Mouse (Mus musculus) small intestine, adult 2 months (tissue): ENCODE data around the gene Ddx19a.

Experiments
- CTCF ChIP-seq: fragments of 200-500 bp; IDR thresholded peaks from 2 replicates; pipeline ENCODE4 v1.5.1; 2012; ENCODE audit warnings: low read depth, mild to moderate bottlenecking, control low read depth, inconsistent platforms, low read length, moderate library complexity, mixed read lengths; ENCODE audit not compliant: insufficient replicate concordance, insufficient read length; ENCODE audit errors: extremely low read depth
- POLR2A ChIP-seq: fragments of 200-500 bp; IDR thresholded peaks from 2 replicates; pipeline ENCODE4 v1.6.1; 2012; ENCODE audit warnings: low read depth, mild to moderate bottlenecking, control low read depth, inconsistent platforms, low read length, moderate library complexity

- TF ChIP-seq CTCF, result no peak
- no peak for TF ChIP-seq POLR2A
These were observed 66.2 kb downstream of the Ddx19a start for GRCm38 (mm10) chr8:110931176-110931939.
